Comparison of ENCODE assay signal across 8 mouse cellular contexts in the genomic region with DNA sequence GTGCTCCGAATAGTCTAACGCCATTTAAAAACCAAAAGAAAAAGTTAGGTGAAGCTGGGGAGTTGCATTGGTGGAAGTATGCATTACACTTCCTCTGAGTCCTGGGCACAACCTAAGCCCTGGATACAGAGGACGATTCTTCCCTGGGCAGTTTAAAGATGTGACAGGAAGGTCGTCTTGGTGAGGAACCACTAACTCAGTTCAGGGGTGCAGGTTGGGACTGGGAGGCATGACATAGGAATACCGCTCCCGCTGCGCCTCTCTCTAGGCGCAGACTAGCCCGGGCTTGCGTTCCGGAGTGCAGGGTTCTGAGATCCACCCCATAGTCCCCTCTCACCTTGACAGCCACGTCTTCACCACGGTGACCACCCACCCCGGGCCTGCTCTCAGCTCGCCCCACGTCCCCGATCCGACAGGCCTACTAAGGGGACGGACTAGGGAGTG. TPM values are rescaled to one million over a fixed set of nuclear protein-coding genes. Genes with fewer than 3 reads are reported as not detected.
DNase-seq lines count a peak whose midpoint lies in the region; ATAC-seq and TF ChIP-seq lines count a peak whose summit lies in the region.

No protein-coding gene starts in this region.

- H3K4me1 ChIP-seq in heart, postnatal 0 days (ENCODE audit: control insufficient read depth, insufficient read depth), result peaks cover 10% of the 10 kb centered on the region
- peaks cover 4 to 8% of the 10 kb centered on the region in 2 experiments for H3K4me1 ChIP-seq in MEL (ENCODE audit: control insufficient read depth in 1 of 2, insufficient read depth in 2 of 2, low read length in 2 of 2)
- H3K4me1 ChIP-seq in forebrain, embryonic 13.5 days, result peaks cover 11% of the 10 kb centered on the region
- H3K4me1 ChIP-seq in liver, embryonic 12.5 days, result peaks cover 19% of the 10 kb centered on the region
- H3K4me1 ChIP-seq in stomach, embryonic 14.5 days (ENCODE audit: control insufficient read depth, insufficient read depth, low read length), result peaks cover 5% of the 10 kb centered on the region; the same call in 1 of the 2 replicates

- H3K36me3 ChIP-seq in heart, postnatal 0 days (replicated peaks; ENCODE audit: control insufficient read depth, insufficient read depth, low read length), result peaks cover 23% of the 10 kb centered on the region
- H3K36me3 ChIP-seq in MEL (ENCODE audit: control insufficient read depth in 1 of 2, insufficient read depth in 2 of 2, low read length in 2 of 2), result peaks cover 10 to 11% of the 10 kb centered on the region in 2 experiments; a peak in 3 of 4 replicates
- H3K36me3 ChIP-seq in forebrain, embryonic 13.5 days (ENCODE audit: poor library complexity, severe bottlenecking), result peaks cover 5% of the 10 kb centered on the region; the same call in 1 of the 2 replicates
- peaks cover 27% of the 10 kb centered on the region for H3K36me3 ChIP-seq in liver, embryonic 12.5 days
- peaks cover 8% of the 10 kb centered on the region for H3K36me3 ChIP-seq in stomach, embryonic 14.5 days (ENCODE audit: control insufficient read depth, insufficient read depth, low read length)

- no peak for TF ChIP-seq CTCF in heart, postnatal 0 days (IDR thresholded peaks at IDR 0.05; ENCODE audit: low read depth)
- no peak for TF ChIP-seq CTCF in MEL (IDR thresholded peaks at IDR 0.05 in 2 of 3, conservative IDR thresholded peaks at IDR 0.05 in 1 of 3; ENCODE audit: control insufficient read depth in 1 of 3, insufficient read depth in 1 of 3, low read depth in 2 of 3, low read length in 3 of 3, poor library complexity in 1 of 3, severe bottlenecking in 1 of 3)

- no peak for TF ChIP-seq RAD21 in MEL (IDR thresholded peaks at IDR 0.05; ENCODE audit: low read depth, low read length)

- peak; percentile 63 for ATAC-seq in heart, postnatal 0 days (ENCODE audit: insufficient read depth, low read depth)
- ATAC-seq in forebrain, embryonic 13.5 days, result no peak; the same call in 1 of the 2 replicates
- peak; percentile 76 for ATAC-seq in liver, embryonic 12.5 days
- ATAC-seq in stomach, embryonic 14.5 days (ENCODE audit: insufficient number of reproducible peaks, insufficient read depth, low FRiP score, low read depth), result no peak; the same call in 1 of the 2 replicates

- TF ChIP-seq EP300 in heart, postnatal 0 days (IDR thresholded peaks at IDR 0.05; ENCODE audit: low read depth), result 0 out of 2 replicates have a peak, but pooled peaks have one; percentile 34
- TF ChIP-seq EP300 in MEL (IDR thresholded peaks at IDR 0.05; ENCODE audit: low read depth in 1 of 2, low read length in 2 of 2), result no peak

- no peaks in the 10 kb centered on the region for H3K27me3 ChIP-seq in heart, postnatal 0 days (ENCODE audit: control insufficient read depth, insufficient read depth, low read length)
- peaks cover 0 to under 1% of the 10 kb centered on the region in 2 experiments; a peak in 1 of 4 replicates for H3K27me3 ChIP-seq in MEL (ENCODE audit: control insufficient read depth in 1 of 2, insufficient read depth in 2 of 2, low read length in 2 of 2)
- no peaks in the 10 kb centered on the region for H3K27me3 ChIP-seq in forebrain, embryonic 13.5 days
- H3K27me3 ChIP-seq in liver, embryonic 12.5 days (replicated peaks), result no peaks in the 10 kb centered on the region
- no peaks in the 10 kb centered on the region for H3K27me3 ChIP-seq in stomach, embryonic 14.5 days (ENCODE audit: control insufficient read depth, insufficient read depth, low read length)

- peak overlapping the region; percentile 97 for H3K27ac ChIP-seq in heart, postnatal 0 days (ENCODE audit: low read depth)
- peak overlapping the region; percentile 23 for H3K27ac ChIP-seq in MEL (ENCODE audit: control insufficient read depth, low read depth, low read length)
- H3K27ac ChIP-seq in forebrain, embryonic 13.5 days, result no peak overlapping the region
- H3K27ac ChIP-seq in liver, embryonic 12.5 days, result peak overlapping the region; percentile 80
- peak overlapping the region; percentile 58; the same call in 1 of the 2 replicates for H3K27ac ChIP-seq in stomach, embryonic 14.5 days (ENCODE audit: low read length)

- H3K4me2 ChIP-seq in heart, postnatal 0 days (ENCODE audit: low read depth, low read length), result peak overlapping the region; percentile 63
- H3K4me2 ChIP-seq in forebrain, embryonic 13.5 days, result peak overlapping the region; percentile 84
- peak overlapping the region; percentile 85 for H3K4me2 ChIP-seq in liver, embryonic 12.5 days
- peak overlapping the region; percentile 80 for H3K4me2 ChIP-seq in stomach, embryonic 14.5 days (replicated peaks; ENCODE audit: low read depth, low read length)

- WGBS in heart, postnatal 0 days, result under 1% methylated on average over 19 of the region's 19 CpGs
- 2% methylated on average over 19 of the region's 19 CpGs for WGBS in forebrain, embryonic 13.5 days
- under 1% methylated on average over 19 of the region's 19 CpGs for WGBS in liver, embryonic 12.5 days (ENCODE audit: insufficient replicate concordance)
- WGBS in stomach, embryonic 14.5 days, result 2% methylated on average over 19 of the region's 19 CpGs

- H3K79me2 ChIP-seq in MEL (ENCODE audit: control insufficient read depth, insufficient read depth, low read length, poor library complexity), result peaks cover 5% of the 10 kb centered on the region; the same call in 1 of the 2 replicates

- H3K9ac ChIP-seq in heart, postnatal 0 days (replicated peaks; ENCODE audit: low read depth, low read length), result peak overlapping the region; percentile 93
- peak overlapping the region; percentile 90 for H3K9ac ChIP-seq in MEL (ENCODE audit: control insufficient read depth, low read depth, low read length, poor library complexity, severe bottlenecking)
- H3K9ac ChIP-seq in forebrain, embryonic 13.5 days, result peak overlapping the region; percentile 80
- H3K9ac ChIP-seq in liver, embryonic 12.5 days, result peak overlapping the region; percentile 92
- peak overlapping the region; percentile 69 for H3K9ac ChIP-seq in stomach, embryonic 14.5 days (replicated peaks; ENCODE audit: low read depth, low read length)

- DNase-seq in heart, postnatal 0 days (ENCODE audit: low spot score), result peak; percentile 25
- no peak for DNase-seq in heart, adult 18-20 months
- peak; percentile 72 for DNase-seq in MEL (ENCODE audit: low read depth, low spot score)
- DNase-seq in adrenal gland, adult 2 months, result no peak
- DNase-seq in layer of hippocampus, adult 18-20 months (ENCODE audit: low spot score in 2 of 2), result no peak

- H3K4me3 ChIP-seq in heart, postnatal 0 days (ENCODE audit: low read depth, low read length), result peak overlapping the region; percentile 92
- peak overlapping the region; percentile 88 for H3K4me3 ChIP-seq in MEL (ENCODE audit: control insufficient read depth in 1 of 2, insufficient read depth in 1 of 2, low read depth in 2 of 2, low read length in 2 of 2)
- peak overlapping the region; percentile 74 for H3K4me3 ChIP-seq in forebrain, embryonic 13.5 days
- H3K4me3 ChIP-seq in liver, embryonic 12.5 days, result peak overlapping the region; percentile 82
- H3K4me3 ChIP-seq in stomach, embryonic 14.5 days (ENCODE audit: low read depth, low read length), result peak overlapping the region; percentile 85

- TF ChIP-seq POLR2A in MEL (IDR thresholded peaks at IDR 0.05; ENCODE audit: control insufficient read depth in 1 of 2, insufficient read depth in 1 of 2, low read depth in 1 of 2, low read length in 2 of 2, poor library complexity in 1 of 2), result no peak

- H3K9me3 ChIP-seq in heart, postnatal 0 days (replicated peaks; ENCODE audit: control insufficient read depth, low read length), result no peaks in the 10 kb centered on the region
- no peaks in the 10 kb centered on the region for H3K9me3 ChIP-seq in MEL (replicated peaks; ENCODE audit: insufficient read depth, low read length)
- no peaks in the 10 kb centered on the region for H3K9me3 ChIP-seq in forebrain, embryonic 13.5 days (replicated peaks)
- no peaks in the 10 kb centered on the region for H3K9me3 ChIP-seq in liver, embryonic 12.5 days (replicated peaks)
- no peaks in the 10 kb centered on the region for H3K9me3 ChIP-seq in stomach, embryonic 14.5 days (ENCODE audit: control insufficient read depth, low read depth, low read length)

RNA-seq across cellular contexts. Expression of gene Ccng1, which starts 0.4 kb away (rescaled TPM):
- 215 and 246 TPM in 2 replicates for total RNA-seq in heart, postnatal 0 days (2014; rRNA removed; ENCODE audit: low replicate concordance)
- 172 and 174 TPM in 2 replicates for polyA plus RNA-seq in heart, postnatal 0 days (2015; fragmentation: Nextera tagmentation; extraction: Ambion mirVana)
- 100 to 1,000 TPM; 495 to 546 TPM for total RNA-seq in heart, adult 18-20 months (2021)
- total RNA-seq in MEL (2012; rRNA removed), result 40.1 and 42.8 TPM in 2 replicates
- 100 to 1,000 TPM in 1 of 2 experiments, 10 to 100 TPM in 1; 23.5 to 165 TPM for polyA plus RNA-seq in MEL (2012; ENCODE audit: insufficient read depth in 1 of 2, insufficient read length in 2 of 2, low read depth in 1 of 2, low replicate concordance in 2 of 2, missing spikeins in 1 of 2)
- 27.8 and 29.3 TPM in 2 replicates for polyA plus RNA-seq in forebrain, embryonic 13.5 days (2015; fragmentation: Nextera tagmentation; extraction: Ambion mirVana)
- polyA plus RNA-seq in liver, embryonic 12.5 days (2016; fragmentation: Nextera tagmentation; extraction: Ambion mirVana), result 32.1 and 32.9 TPM in 2 replicates
- polyA plus RNA-seq in stomach, embryonic 14.5 days (2014; fragmentation: Nextera tagmentation; extraction: Ambion mirVana), result 47.2 and 51.2 TPM in 2 replicates
- 10 to 100 TPM; 68.0 to 71.7 TPM for total RNA-seq in adrenal gland, adult 2 months (2021)
- polyA plus RNA-seq in adrenal gland, adult 2 months (2012; rRNA removed), result 17.2 and 17.7 TPM in 2 replicates
- total RNA-seq in layer of hippocampus, adult 18-20 months (2021), result 10 to 100 TPM; 72.3 to 74.5 TPM

RNA-seq across cellular contexts. Expression of gene Nudcd2, which starts 21.2 kb away (rescaled TPM):
- total RNA-seq in heart, postnatal 0 days (2014; rRNA removed; ENCODE audit: low replicate concordance), result 28.3 and 55.1 TPM in 2 replicates
- polyA plus RNA-seq in heart, postnatal 0 days (2015; fragmentation: Nextera tagmentation; extraction: Ambion mirVana), result 68.9 and 72.4 TPM in 2 replicates
- total RNA-seq in heart, adult 18-20 months (2021), result 10 to 100 TPM; 14.0 to 16.8 TPM
- total RNA-seq in MEL (2012; rRNA removed), result 162 and 171 TPM in 2 replicates
- 100 to 1,000 TPM; 154 to 176 TPM for polyA plus RNA-seq in MEL (2012; ENCODE audit: insufficient read depth in 1 of 2, insufficient read length in 2 of 2, low read depth in 1 of 2, low replicate concordance in 2 of 2, missing spikeins in 1 of 2)
- 136 and 145 TPM in 2 replicates for polyA plus RNA-seq in forebrain, embryonic 13.5 days (2015; fragmentation: Nextera tagmentation; extraction: Ambion mirVana)
- polyA plus RNA-seq in liver, embryonic 12.5 days (2016; fragmentation: Nextera tagmentation; extraction: Ambion mirVana), result 128 TPM in 2 replicates
- polyA plus RNA-seq in stomach, embryonic 14.5 days (2014; fragmentation: Nextera tagmentation; extraction: Ambion mirVana), result 143 and 149 TPM in 2 replicates
- total RNA-seq in adrenal gland, adult 2 months (2021), result 10 to 100 TPM; 21.1 to 25.2 TPM
- 22.0 and 27.2 TPM in 2 replicates for polyA plus RNA-seq in adrenal gland, adult 2 months (2012; rRNA removed)
- 10 to 100 TPM; 17.0 to 19.9 TPM for total RNA-seq in layer of hippocampus, adult 18-20 months (2021)

RNA-seq across cellular contexts. Expression of gene Hmmr, which starts 21.5 kb away (rescaled TPM):
- total RNA-seq in heart, postnatal 0 days (2014; rRNA removed; ENCODE audit: low replicate concordance), result 29.0 and 56.5 TPM in 2 replicates
- polyA plus RNA-seq in heart, postnatal 0 days (2015; fragmentation: Nextera tagmentation; extraction: Ambion mirVana), result 18.0 and 18.1 TPM in 2 replicates
- under 1 TPM; 0.25 to 0.49 TPM for total RNA-seq in heart, adult 18-20 months (2021)
- total RNA-seq in MEL (2012; rRNA removed), result 55.6 and 72.1 TPM in 2 replicates
- 10 to 100 TPM; 40.6 to 74.5 TPM for polyA plus RNA-seq in MEL (2012; ENCODE audit: insufficient read depth in 1 of 2, insufficient read length in 2 of 2, low read depth in 1 of 2, low replicate concordance in 2 of 2, missing spikeins in 1 of 2)
- polyA plus RNA-seq in forebrain, embryonic 13.5 days (2015; fragmentation: Nextera tagmentation; extraction: Ambion mirVana), result 43.0 and 43.1 TPM in 2 replicates
- 80.7 and 80.9 TPM in 2 replicates for polyA plus RNA-seq in liver, embryonic 12.5 days (2016; fragmentation: Nextera tagmentation; extraction: Ambion mirVana)
- polyA plus RNA-seq in stomach, embryonic 14.5 days (2014; fragmentation: Nextera tagmentation; extraction: Ambion mirVana), result 50.5 and 52.2 TPM in 2 replicates
- total RNA-seq in adrenal gland, adult 2 months (2021), result 1 to 10 TPM in 1 of 2 experiments, under 1 TPM in 1; 0.76 to 1.4 TPM
- 0.32 and 0.47 TPM in 2 replicates for polyA plus RNA-seq in adrenal gland, adult 2 months (2012; rRNA removed)
- total RNA-seq in layer of hippocampus, adult 18-20 months (2021), result under 1 TPM in 1 of 2 experiments, not detected in 1; 0.15 TPM

RNA-seq across cellular contexts. Expression of gene Mat2b, which starts 59.7 kb away (rescaled TPM):
- 97.0 and 111 TPM in 2 replicates for total RNA-seq in heart, postnatal 0 days (2014; rRNA removed; ENCODE audit: low replicate concordance)
- 144 and 152 TPM in 2 replicates for polyA plus RNA-seq in heart, postnatal 0 days (2015; fragmentation: Nextera tagmentation; extraction: Ambion mirVana)
- total RNA-seq in heart, adult 18-20 months (2021), result 10 to 100 TPM; 94.5 to 96.3 TPM
- total RNA-seq in MEL (2012; rRNA removed), result 97.6 and 107 TPM in 2 replicates
- 100 to 1,000 TPM; 105 to 188 TPM for polyA plus RNA-seq in MEL (2012; ENCODE audit: insufficient read depth in 1 of 2, insufficient read length in 2 of 2, low read depth in 1 of 2, low replicate concordance in 2 of 2, missing spikeins in 1 of 2)
- 77.2 and 80.1 TPM in 2 replicates for polyA plus RNA-seq in forebrain, embryonic 13.5 days (2015; fragmentation: Nextera tagmentation; extraction: Ambion mirVana)
- 64.8 and 65.8 TPM in 2 replicates for polyA plus RNA-seq in liver, embryonic 12.5 days (2016; fragmentation: Nextera tagmentation; extraction: Ambion mirVana)
- polyA plus RNA-seq in stomach, embryonic 14.5 days (2014; fragmentation: Nextera tagmentation; extraction: Ambion mirVana), result 91.7 and 93.8 TPM in 2 replicates
- total RNA-seq in adrenal gland, adult 2 months (2021), result 10 to 100 TPM; 61.3 to 92.1 TPM
- polyA plus RNA-seq in adrenal gland, adult 2 months (2012; rRNA removed), result 22.9 and 28.7 TPM in 2 replicates
- 100 to 1,000 TPM; 120 to 130 TPM for total RNA-seq in layer of hippocampus, adult 18-20 months (2021)

Comparison
In these comparisons a context has a peak if more than half of its experiments do, and no peak if none do; other contexts are left out.
1. DNase-seq: peak in heart, postnatal 0 days (single experiment) and MEL (single experiment); none in heart, adult 18-20 months (0 of 2), adrenal gland, adult 2 months (single experiment) and layer of hippocampus, adult 18-20 months (0 of 2).
2. ATAC-seq: peak in heart, postnatal 0 days (single experiment) and liver, embryonic 12.5 days (single experiment); none in forebrain, embryonic 13.5 days (single experiment) and stomach, embryonic 14.5 days (single experiment).
3. RNA of gene Hmmr, which starts 21.5 kb away (polyA plus RNA-seq): 80.7 to 80.9 TPM in liver, embryonic 12.5 days, 40.6 to 74.5 TPM in MEL, 50.5 to 52.2 TPM in stomach, embryonic 14.5 days, 43.0 to 43.1 TPM in forebrain, embryonic 13.5 days and 18.0 to 18.1 TPM in heart, postnatal 0 days; 0.32 to 0.47 TPM in adrenal gland, adult 2 months; every median in the first group is over 10 times any median in the second.
4. Peak in every context shown above with its lines, with median percentiles within 50 percentile points of each other: H3K4me2 ChIP-seq, H3K4me3 ChIP-seq and H3K9ac ChIP-seq.